ENCODE assay signal across 9 mouse cellular contexts in genomic region chr14:62342643-62343144, GRCm38 (mm10). TPM values are rescaled to one million over a fixed set of nuclear protein-coding genes. Genes with fewer than 3 reads are reported as not detected.
DNase-seq lines count a peak whose midpoint lies in the region; ATAC-seq and TF ChIP-seq lines count a peak whose summit lies in the region.
"Had no signal": no experiment of that assay in that cellular context is flagged by ENCODE, and none has a peak within 500 bp of the region (broad histone marks: within the 10 kb centered on the region; RNA-seq: fewer than 3 reads in every experiment).

No protein-coding gene starts in this region.

- H3K27me3 ChIP-seq in heart, adult 2 months (ENCODE audit: control insufficient read depth, insufficient read depth, low read length) = no peaks in the 10 kb centered on the region
- no peaks in the 10 kb centered on the region for H3K27me3 ChIP-seq in liver, embryonic 14.5 days (ENCODE audit: control insufficient read depth, insufficient read depth, low read length)

- no peak for TF ChIP-seq CTCF in heart, adult 2 months (IDR thresholded peaks at IDR 0.05)
- no peak for TF ChIP-seq CTCF in liver, embryonic 14.5 days (IDR thresholded peaks at IDR 0.05; ENCODE audit: low read depth)

- 40% methylated on average over 10 of the region's 10 CpGs for WGBS in heart, adult 2 months
- WGBS in liver, embryonic 14.5 days (ENCODE audit: insufficient replicate concordance) = 16% methylated on average over 10 of the region's 10 CpGs

- ATAC-seq in liver, embryonic 14.5 days (ENCODE audit: insufficient read depth) = peak; percentile 73

- H3K27ac ChIP-seq in heart, adult 2 months = peak overlapping the region; percentile 18; the same call in 1 of the 2 replicates
- peak overlapping the region; percentile 50 for H3K27ac ChIP-seq in liver, embryonic 14.5 days

- no peak for TF ChIP-seq EP300 in heart, adult 2 months (IDR thresholded peaks at IDR 0.05; ENCODE audit: insufficient read depth, low read depth, low read length)
- no peak for TF ChIP-seq EP300 in liver, embryonic 14.5 days (IDR thresholded peaks at IDR 0.05; ENCODE audit: low read depth)

- peak; percentile 31 for DNase-seq in ES-CJ7 (ENCODE audit: low read depth, low spot score)
- peak; percentile 73 for DNase-seq in MN1 (ENCODE audit: low spot score)
- peak in 1 of 2 experiments; percentile 35 for DNase-seq in heart, adult 2 months
- peak; percentile 35 to 41 (median 37) for DNase-seq in liver, embryonic 14.5 days (ENCODE audit: low read depth in 3 of 3, low spot score in 3 of 3)
- DNase-seq in cerebellum, adult 11-12 months = no peak
- no peak for DNase-seq in left cerebral cortex, adult 11 months (ENCODE audit: low spot score)
- no peak for DNase-seq in spleen, adult 18-20 months
- DNase-seq in Muller cell, postnatal 12 days (ENCODE audit: inconsistent ontology term) = no peak

- H3K4me2 ChIP-seq in liver, embryonic 14.5 days (ENCODE audit: low read depth) = peak overlapping the region; percentile 61

- H3K79me2 ChIP-seq in heart, adult 2 months (replicated peaks; ENCODE audit: control insufficient read depth, insufficient read depth, low read length) = no peaks in the 10 kb centered on the region

- H3K4me3 ChIP-seq in heart, adult 2 months = no peak overlapping the region
- H3K4me3 ChIP-seq in liver, embryonic 14.5 days (ENCODE audit: insufficient read depth in 1 of 2, low read depth in 2 of 2, low read length in 2 of 2) = peak overlapping the region in 1 of 2 experiments; percentile 4; a peak in 1 of 4 replicates
- H3K4me3 ChIP-seq: myocyte had no signal

- 0 out of 2 replicates have a peak, but pooled peaks have one; percentile 14 for TF ChIP-seq POLR2A in heart, adult 2 months (IDR thresholded peaks at IDR 0.05; ENCODE audit: insufficient read depth, low read depth, low read length)

- no peak overlapping the region for H3K9ac ChIP-seq in heart, adult 2 months (ENCODE audit: low read depth, low read length)
- peak overlapping the region; percentile 27; the same call in 1 of the 2 replicates for H3K9ac ChIP-seq in liver, embryonic 14.5 days (replicated peaks)

- no peaks in the 10 kb centered on the region for H3K36me3 ChIP-seq in heart, adult 2 months (ENCODE audit: control insufficient read depth, insufficient read depth, low read length)
- no peaks in the 10 kb centered on the region for H3K36me3 ChIP-seq in liver, embryonic 14.5 days (replicated peaks; ENCODE audit: control insufficient read depth, insufficient read depth, low read depth)

- H3K9me3 ChIP-seq in liver, embryonic 14.5 days (ENCODE audit: control insufficient read depth, low read length) = no peaks in the 10 kb centered on the region

- intact Hi-C loops in heart, adult 2 months (cut with DNase I) = no loop called here

- peaks cover 6% of the 10 kb centered on the region for H3K4me1 ChIP-seq in heart, adult 2 months (ENCODE audit: control insufficient read depth, insufficient read depth, low read length)
- H3K4me1 ChIP-seq in liver, embryonic 14.5 days (replicated peaks; ENCODE audit: control insufficient read depth in 2 of 2, insufficient read depth in 2 of 2, low read length in 1 of 2) = peaks cover 13 to 27% of the 10 kb centered on the region in 2 experiments

RNA-seq across cellular contexts. Expression of gene Dleu7, which starts 49.8 kb away (rescaled TPM):
- not detected for total RNA-seq in heart, adult 2 months (2021)
- polyA plus RNA-seq in heart, adult 2 months (2012; rRNA removed) = 0.23 TPM in 1 of 2 replicates, not detected in the other
- 0.07 and 0.08 TPM in 2 replicates for polyA plus RNA-seq in liver, embryonic 14.5 days (2012; rRNA removed)
- polyA plus RNA-seq in liver, embryonic 14.5 days (2014; fragmentation: Nextera tagmentation; extraction: Ambion mirVana) = 0.18 TPM in 1 of 2 replicates, not detected in the other

RNA-seq across cellular contexts. Expression of gene Rnaseh2b, which starts 50.3 kb away (rescaled TPM):
- 1 to 10 TPM; 9.3 to 9.8 TPM for total RNA-seq in heart, adult 2 months (2021)
- 3.3 and 5.0 TPM in 2 replicates for polyA plus RNA-seq in heart, adult 2 months (2012; rRNA removed)
- polyA plus RNA-seq in liver, embryonic 14.5 days (2012; rRNA removed) = 16.8 and 29.8 TPM in 2 replicates
- 75.6 and 77.6 TPM in 2 replicates for polyA plus RNA-seq in liver, embryonic 14.5 days (2014; fragmentation: Nextera tagmentation; extraction: Ambion mirVana)

Comparison
In these comparisons a context has a peak if more than half of its experiments do, and no peak if none do; other contexts are left out.
1. DNase-seq: peak in ES-CJ7 (single experiment), MN1 (single experiment) and liver, embryonic 14.5 days (3 of 3); none in cerebellum, adult 11-12 months (single experiment), left cerebral cortex, adult 11 months (single experiment), spleen, adult 18-20 months (0 of 2) and Muller cell, postnatal 12 days (single experiment).